Mouse (Mus musculus) pancreas, adult 10 weeks (tissue): Measurements from ENCODE around the gene Lcn2. TPM values are rescaled to one million over a fixed set of nuclear protein-coding genes. Genes with fewer than 3 reads are reported as not detected.

ENCODE experiments used
- polyA plus RNA-seq: library from polyadenylated mRNA; stranded (reverse); fragments of 350-450 nt; fragmentation: Illumina TruSeq; extraction: RNeasy Lipid Tissue Mini Kit (QIAGEN cat#74804); gene quantifications from one replicate; pipeline ENCODE4 v1.2.3, GENCODE M21; 2015; ENCODE audit warnings: low read depth, low replicate concordance; ENCODE audit not compliant: insufficient read depth

The Lcn2 gene
- 4.9 TPM for polyA plus RNA-seq

GRCm38 (mm10) chr2:32387706-32388490, at the start of gene Lcn2:
Gene Lcn2 (minus strand): TSS chr2:32388252.

GRCm38 (mm10) chr2:32395484-32395945, 7.5 kb upstream of the Lcn2 start, which contains the start of gene Ptges2:
Gene Ptges2 (plus strand): TSS chr2:32395896.

DNA sequence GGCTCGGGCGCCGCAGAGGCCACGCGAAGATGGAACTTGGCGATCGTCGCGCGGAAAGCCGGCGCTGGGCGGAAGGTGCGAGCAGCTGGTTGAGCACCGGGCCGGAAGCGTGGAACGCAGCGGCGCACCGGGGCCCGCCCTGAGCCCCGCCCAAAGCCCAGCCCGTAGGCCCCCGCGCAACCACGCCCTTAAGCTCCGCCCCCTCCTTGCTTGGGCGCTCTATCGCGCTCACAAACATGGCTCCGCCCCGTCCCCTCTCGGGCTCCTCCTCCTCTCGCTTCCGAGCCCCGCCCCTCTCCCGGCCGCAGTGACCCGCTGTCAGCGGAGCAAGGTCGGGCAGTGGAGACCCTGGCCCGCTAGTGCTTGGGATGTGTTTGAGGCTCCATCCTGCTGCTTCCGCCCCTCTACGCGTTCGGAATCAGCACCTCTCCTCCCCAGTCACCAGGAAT, 6.3 kb downstream of the Lcn2 start, which contains the start of gene 1110008P14Rik:
Gene 1110008P14Rik, minus strand, starts transcription at position 164 of the 449 bp plus-strand sequence.

DNA sequence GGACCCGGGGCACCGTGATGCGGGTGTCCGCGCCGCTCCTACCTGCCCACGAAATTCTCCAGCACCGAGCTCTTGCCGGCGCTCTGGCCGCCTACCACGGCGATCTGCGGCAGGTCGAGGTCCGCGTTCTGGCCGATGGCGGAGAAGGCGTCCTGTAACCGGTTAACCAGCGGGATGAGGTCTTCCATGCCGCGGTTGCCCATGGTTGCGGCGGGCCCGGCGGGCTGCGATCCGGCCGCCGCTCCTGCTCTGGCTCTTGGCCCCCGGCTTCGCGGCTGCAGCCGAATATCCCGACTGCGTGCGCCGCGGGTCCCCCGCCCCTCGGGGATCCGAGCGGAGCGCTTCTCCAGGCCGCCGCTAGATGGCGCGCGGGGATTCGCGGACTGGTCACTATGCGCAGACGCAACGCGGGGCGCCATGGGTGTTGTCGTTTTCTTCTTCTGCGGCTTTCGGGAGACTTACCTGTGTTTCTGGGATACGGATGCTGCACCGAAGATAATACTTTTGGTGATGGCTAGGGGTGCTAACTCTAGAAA, 35.0 kb downstream of the Lcn2 start, which contains the start of gene Dnm1:
Gene Dnm1, minus strand, starts transcription at position 332 of the 536 bp plus-strand sequence.

DNA sequence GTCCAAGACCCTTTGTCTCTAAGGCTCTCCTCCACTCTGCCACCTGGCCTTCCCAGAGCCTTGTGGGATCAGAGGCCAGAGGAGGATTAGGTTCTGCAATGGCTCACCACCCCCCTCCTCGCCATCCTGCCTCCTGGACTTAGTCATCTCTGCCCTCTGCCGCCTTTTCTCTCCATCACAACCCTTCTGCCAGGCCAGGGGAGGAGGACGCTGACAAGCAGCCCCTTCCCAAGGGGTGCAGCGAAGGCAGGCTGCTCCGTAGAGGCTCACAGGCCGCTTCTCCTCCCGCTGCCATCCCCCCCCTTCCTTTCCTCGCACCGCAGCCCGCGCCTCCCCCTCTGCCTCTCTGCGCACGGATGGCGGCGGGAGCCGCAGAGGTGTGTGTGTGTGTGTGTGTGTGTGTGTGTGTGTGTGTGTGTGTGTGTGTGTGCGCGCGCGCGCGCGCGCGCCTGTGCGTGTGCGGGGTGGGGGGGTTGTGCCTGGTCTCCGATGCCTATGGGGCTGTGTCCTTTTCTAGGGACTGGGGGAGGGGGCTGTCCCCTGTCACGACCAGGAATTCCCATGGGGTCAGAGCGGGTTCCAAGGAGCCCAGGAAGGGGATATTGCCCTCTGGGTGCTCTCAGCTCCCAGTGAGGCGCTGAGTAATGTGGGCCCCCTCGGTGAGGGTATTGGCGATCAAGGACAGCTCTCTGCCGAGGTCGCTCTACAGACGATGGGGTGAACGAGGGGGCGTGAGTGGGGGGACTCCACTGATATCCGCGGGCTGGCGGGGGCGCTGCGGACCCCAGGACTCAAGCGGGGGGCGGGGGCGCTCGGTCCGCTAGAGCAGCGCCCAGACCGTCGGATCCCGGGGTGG, 35.7 kb downstream of the Lcn2 start, which contains the start of gene Ciz1:
Gene Ciz1, plus strand, starts transcription at position 177 of the 856 bp plus-strand sequence.

Other genes with a start within 250 kb of the Lcn2 start
- 13.6 TPM for gene Prrc2b, start 237.2 kb downstream of the Lcn2 start, polyA plus RNA-seq
- gene Pomt1, start 151.7 kb downstream of the Lcn2 start, polyA plus RNA-seq = 4.7 TPM
- gene Uck1, start 128.1 kb downstream of the Lcn2 start, polyA plus RNA-seq = 20.1 TPM
- 13.0 TPM for gene Golga2, start 100.9 kb downstream of the Lcn2 start, polyA plus RNA-seq
- gene Swi5, start 100.2 kb downstream of the Lcn2 start, polyA plus RNA-seq = 67.1 TPM
- 37.5 TPM for gene Ciz1, start 35.9 kb downstream of the Lcn2 start, polyA plus RNA-seq
- 12.4 TPM for gene Dnm1, start 34.9 kb downstream of the Lcn2 start, polyA plus RNA-seq
- 20.2 TPM for gene 1110008P14Rik, start 6.3 kb downstream of the Lcn2 start, polyA plus RNA-seq
- gene Ptges2, start 7.6 kb upstream of the Lcn2 start, polyA plus RNA-seq = 5.3 TPM
- 0.50 TPM for gene Naif1, start 62.2 kb upstream of the Lcn2 start, polyA plus RNA-seq
- gene Slc25a25, start 63.2 kb upstream of the Lcn2 start, polyA plus RNA-seq = 4.5 TPM
- 7.6 TPM for gene Fam102a, start 147.1 kb upstream of the Lcn2 start, polyA plus RNA-seq
- gene Dpm2, start 182.6 kb upstream of the Lcn2 start, polyA plus RNA-seq = 30.0 TPM
- gene Pip5kl1, start 186.5 kb upstream of the Lcn2 start, polyA plus RNA-seq = not detected
- not detected for gene 9430097D07Rik, start 187.4 kb upstream of the Lcn2 start, polyA plus RNA-seq
- gene St6galnac4, start 198.8 kb upstream of the Lcn2 start, polyA plus RNA-seq = 8.7 TPM
- gene St6galnac6, start 211.5 kb upstream of the Lcn2 start, polyA plus RNA-seq = 8.5 TPM
- 4.1 TPM for gene Ak1, start 233.5 kb upstream of the Lcn2 start, polyA plus RNA-seq